Mouse (Mus musculus): ENCODE measurements at regions not wholly inside any gene's neighbourhood (a gene's known extent, or its start where the extent isn't known, plus 50 kb on each side); places are given as distances from the start of the nearest gene placed in this dataset.

DNA sequence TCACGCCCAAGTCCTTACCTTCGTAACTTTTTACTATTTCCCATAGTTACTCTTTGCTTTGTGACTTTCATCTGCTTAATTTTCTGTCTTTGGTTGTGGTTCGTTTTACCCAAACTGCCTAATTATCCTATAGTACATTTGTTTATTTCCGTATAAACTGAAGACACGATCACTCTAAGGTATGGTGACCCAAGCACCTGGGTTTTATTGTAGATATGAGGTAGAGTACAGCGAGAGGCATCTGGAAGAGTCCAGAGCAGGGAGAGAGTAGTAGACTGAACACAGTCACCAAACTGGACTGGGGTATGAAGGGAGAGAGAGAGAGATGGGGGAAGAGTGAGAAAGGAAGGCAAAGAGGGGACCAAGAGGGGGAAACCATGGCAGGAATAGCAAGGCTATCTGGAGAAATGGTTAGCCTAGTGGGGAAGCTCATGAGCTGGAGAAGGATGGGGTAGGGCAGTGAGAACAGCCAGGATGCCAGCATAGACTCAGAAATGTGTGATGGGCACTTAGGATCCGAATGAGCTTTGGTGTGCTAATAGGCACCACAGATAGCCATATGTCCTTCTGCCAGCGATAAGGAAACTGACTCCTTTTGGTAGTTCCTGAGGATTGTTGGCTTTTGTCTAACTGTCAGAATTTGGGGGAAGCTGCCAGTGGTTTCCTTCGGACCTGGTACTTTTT, 197.9 kb upstream of the Hs6st1 start:
- no peaks in the 10 kb centered on the region for H3K27me3 ChIP-seq (ENCODE audit: control insufficient read depth, insufficient read depth, low read length)
- no peak overlapping the region for H3K27ac ChIP-seq (ENCODE audit: insufficient read depth, low read length)
- TF ChIP-seq POLR2A (IDR thresholded peaks at IDR 0.05; ENCODE audit: low read depth, low read length): no peak
- no peak for TF ChIP-seq CTCF (IDR thresholded peaks at IDR 0.05; ENCODE audit: extremely low read depth, insufficient read depth, insufficient read length, insufficient replicate concordance)
- 80% methylated on average over 9 of the region's 9 CpGs for WGBS
- no peak overlapping the region for H3K4me3 ChIP-seq (ENCODE audit: extremely low read depth, insufficient read depth, insufficient read length)
- no peak for DNase-seq (ENCODE audit: low read depth in 1 of 2, low spot score in 2 of 2)
- no peaks in the 10 kb centered on the region for H3K36me3 ChIP-seq (ENCODE audit: control insufficient read depth, insufficient read depth, low read length)
- H3K4me1 ChIP-seq (ENCODE audit: control insufficient read depth, insufficient read depth, insufficient read length): no peaks in the 10 kb centered on the region

- Histone ChIP-seq H3K27ac (ENCODE audit: insufficient read depth, low read length) (no peak overlapping the region), H3K4me3 (ENCODE audit: extremely low read depth, insufficient read depth, insufficient read length) (no peak overlapping the region), H3K27me3 (ENCODE audit: control insufficient read depth, insufficient read depth, low read length) (no peaks in the 10 kb centered on the region), H3K36me3 (ENCODE audit: control insufficient read depth, insufficient read depth, low read length) (no peaks in the 10 kb centered on the region), H3K4me1 (ENCODE audit: control insufficient read depth, insufficient read depth, insufficient read length) (no peaks in the 10 kb centered on the region)
- whole genome bisulfite sequencing: 97% methylated on average over 2 of the region's 2 CpGs
- TF ChIP-seq CTCF (IDR thresholded peaks at IDR 0.05; ENCODE audit: extremely low read depth, insufficient read depth, insufficient read length, insufficient replicate concordance) (no peak), POLR2A (IDR thresholded peaks at IDR 0.05; ENCODE audit: low read depth, low read length) (no peak)
- no peak for DNase-seq (ENCODE audit: low read depth in 1 of 2, low spot score in 2 of 2)
These were observed 195.2 kb upstream of the Hs6st1 start for GRCm38 (mm10) chr1:35873038-35873437.

GRCm38 (mm10) chr1:35875210-35875811, 192.9 kb upstream of the Hs6st1 start:
- H3K4me3 ChIP-seq (ENCODE audit: extremely low read depth, insufficient read depth, insufficient read length): no peak overlapping the region
- no peaks in the 10 kb centered on the region for H3K36me3 ChIP-seq (ENCODE audit: control insufficient read depth, insufficient read depth, low read length)
- no peak overlapping the region for H3K27ac ChIP-seq (ENCODE audit: insufficient read depth, low read length)
- WGBS: 75% methylated on average over 11 of the region's 11 CpGs
- no peaks in the 10 kb centered on the region for H3K4me1 ChIP-seq (ENCODE audit: control insufficient read depth, insufficient read depth, insufficient read length)
- no peaks in the 10 kb centered on the region for H3K27me3 ChIP-seq (ENCODE audit: control insufficient read depth, insufficient read depth, low read length)
- no peak for DNase-seq (ENCODE audit: low read depth in 1 of 2, low spot score in 2 of 2)
- no peak for TF ChIP-seq POLR2A (IDR thresholded peaks at IDR 0.05; ENCODE audit: low read depth, low read length)
- TF ChIP-seq CTCF (IDR thresholded peaks at IDR 0.05; ENCODE audit: extremely low read depth, insufficient read depth, insufficient read length, insufficient replicate concordance): no peak

GRCm38 (mm10) chr1:35878426-35878825, 189.8 kb upstream of the Hs6st1 start:
- Histone ChIP-seq H3K36me3 (ENCODE audit: control insufficient read depth, insufficient read depth, low read length) (no peaks in the 10 kb centered on the region), H3K27ac (ENCODE audit: insufficient read depth, low read length) (no peak overlapping the region), H3K4me3 (ENCODE audit: extremely low read depth, insufficient read depth, insufficient read length) (no peak overlapping the region), H3K27me3 (ENCODE audit: control insufficient read depth, insufficient read depth, low read length) (no peaks in the 10 kb centered on the region), H3K4me1 (ENCODE audit: control insufficient read depth, insufficient read depth, insufficient read length) (no peaks in the 10 kb centered on the region)
- no peak for DNase-seq (ENCODE audit: low read depth in 1 of 2, low spot score in 2 of 2)
- no peak for TF ChIP-seq POLR2A (IDR thresholded peaks at IDR 0.05; ENCODE audit: low read depth, low read length)
- TF ChIP-seq CTCF (IDR thresholded peaks at IDR 0.05; ENCODE audit: extremely low read depth, insufficient read depth, insufficient read length, insufficient replicate concordance): no peak
- 89% methylated on average over 4 of the region's 4 CpGs for WGBS

DNA sequence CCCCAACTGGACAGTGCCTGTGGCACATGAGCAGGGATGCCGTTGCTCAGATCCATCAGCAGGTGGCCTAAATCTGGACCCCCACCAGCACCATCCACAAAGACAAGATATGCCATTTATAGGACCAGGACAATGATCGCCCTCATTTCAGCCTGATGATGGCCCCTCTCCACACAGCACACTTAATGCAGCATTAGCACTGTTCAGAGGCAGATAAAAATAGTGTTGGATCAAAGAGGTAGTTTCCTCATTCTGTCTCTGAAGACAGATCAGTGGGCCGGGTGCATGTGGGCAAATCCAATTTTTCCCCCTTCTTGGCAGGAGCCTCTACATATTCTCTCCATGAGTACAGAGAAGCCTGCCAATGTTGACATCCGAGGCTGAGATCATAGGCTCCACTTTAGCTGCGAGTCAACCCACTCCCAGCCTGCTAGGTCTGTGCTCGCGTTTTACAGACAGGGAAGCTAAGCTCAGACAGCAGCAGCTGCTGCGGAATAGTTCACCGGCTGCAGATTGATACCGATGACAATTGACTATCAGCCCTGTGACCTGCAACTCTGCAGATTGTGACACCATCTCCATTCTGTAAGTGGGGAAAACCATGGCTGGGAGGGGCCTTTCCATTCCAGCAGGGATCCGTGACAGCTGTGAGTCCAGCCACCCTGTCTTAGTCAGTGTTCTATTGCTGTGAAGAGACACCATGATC, 188.7 kb upstream of the Hs6st1 start:
- H3K27me3 ChIP-seq (ENCODE audit: control insufficient read depth, insufficient read depth, low read length): no peaks in the 10 kb centered on the region
- 81% methylated on average over 11 of the region's 11 CpGs for WGBS
- TF ChIP-seq CTCF (IDR thresholded peaks at IDR 0.05; ENCODE audit: extremely low read depth, insufficient read depth, insufficient read length, insufficient replicate concordance) (no peak), POLR2A (IDR thresholded peaks at IDR 0.05; ENCODE audit: low read depth, low read length) (no peak)
- no peaks in the 10 kb centered on the region for H3K4me1 ChIP-seq (ENCODE audit: control insufficient read depth, insufficient read depth, insufficient read length)
- H3K36me3 ChIP-seq (ENCODE audit: control insufficient read depth, insufficient read depth, low read length): no peaks in the 10 kb centered on the region
- H3K27ac ChIP-seq (ENCODE audit: insufficient read depth, low read length): no peak overlapping the region
- DNase-seq (ENCODE audit: low read depth in 1 of 2, low spot score in 2 of 2): no peak
- no peak overlapping the region for H3K4me3 ChIP-seq (ENCODE audit: extremely low read depth, insufficient read depth, insufficient read length)

- Histone ChIP-seq H3K4me3 (ENCODE audit: extremely low read depth, insufficient read depth, insufficient read length) (no peak overlapping the region), H3K36me3 (ENCODE audit: control insufficient read depth, insufficient read depth, low read length) (no peaks in the 10 kb centered on the region), H3K4me1 (ENCODE audit: control insufficient read depth, insufficient read depth, insufficient read length) (no peaks in the 10 kb centered on the region), H3K27me3 (ENCODE audit: control insufficient read depth, insufficient read depth, low read length) (no peaks in the 10 kb centered on the region), H3K27ac (ENCODE audit: insufficient read depth, low read length) (no peak overlapping the region)
- no peak for TF ChIP-seq CTCF (IDR thresholded peaks at IDR 0.05; ENCODE audit: extremely low read depth, insufficient read depth, insufficient read length, insufficient replicate concordance)
- 82% methylated on average over 6 of the region's 6 CpGs for WGBS
- DNase-seq (ENCODE audit: low read depth in 1 of 2, low spot score in 2 of 2): no peak
These were observed 187.5 kb upstream of the Hs6st1 start for GRCm38 (mm10) chr1:35880562-35881265.
